Mouse (Mus musculus): ENCODE results near the gene Cwh43. TPM values are rescaled to one million over a fixed set of nuclear protein-coding genes. Genes with fewer than 3 reads are reported as not detected.
A peak's percentile ranks its signal among the peaks of the same experiment; 100 is the strongest.

Cwh43 gene
- polyA plus RNA-seq, 1 experiment from 2014 or later: 0.34 TPM

GRCm38 (mm10) chr5:73376041-73376440, 29.8 kb upstream of the Cwh43 start:
- no peak for ATAC-seq
- WGBS: 86% methylated on average over 9 of the region's 9 CpGs
- no peaks in the 10 kb centered on the region for H3K9me3 ChIP-seq (ENCODE audit: control insufficient read depth)
- H3K27ac ChIP-seq (ENCODE audit: low read depth, low read length): no peak overlapping the region
- H3K9ac ChIP-seq (ENCODE audit: low read depth, low read length): no peak overlapping the region
- no peaks in the 10 kb centered on the region for H3K27me3 ChIP-seq (replicated peaks; ENCODE audit: control insufficient read depth, insufficient read depth, low read length)
- no peaks in the 10 kb centered on the region for H3K36me3 ChIP-seq (ENCODE audit: control insufficient read depth, insufficient read depth)
- H3K4me3 ChIP-seq (ENCODE audit: low read depth, low read length): no peak overlapping the region
- no peak overlapping the region for H3K4me2 ChIP-seq (replicated peaks; ENCODE audit: low read depth)
- no peaks in the 10 kb centered on the region for H3K4me1 ChIP-seq (replicated peaks; ENCODE audit: control insufficient read depth, insufficient read depth, low read length)
- TF ChIP-seq CTCF (IDR thresholded peaks at IDR 0.05; ENCODE audit: low read depth): no peak

- WGBS: 78% methylated on average over 7 of the region's 7 CpGs
- ATAC-seq: no peak
Measured at GRCm38 (mm10) chr5:73376491-73376890, 29.4 kb upstream of the Cwh43 start.

GRCm38 (mm10) chr5:73379908-73380307, 26.0 kb upstream of the Cwh43 start:
- peak; percentile 63 for ATAC-seq
- no peak overlapping the region for H3K27ac ChIP-seq (ENCODE audit: low read depth, low read length)
- H3K27me3 ChIP-seq (replicated peaks; ENCODE audit: control insufficient read depth, insufficient read depth, low read length): no peaks in the 10 kb centered on the region
- H3K4me3 ChIP-seq (ENCODE audit: low read depth, low read length): no peak overlapping the region
- no peaks in the 10 kb centered on the region for H3K9me3 ChIP-seq (ENCODE audit: control insufficient read depth)
- no peak overlapping the region for H3K9ac ChIP-seq (ENCODE audit: low read depth, low read length)
- no peaks in the 10 kb centered on the region for H3K4me1 ChIP-seq (replicated peaks; ENCODE audit: control insufficient read depth, insufficient read depth, low read length)
- TF ChIP-seq CTCF (IDR thresholded peaks at IDR 0.05; ENCODE audit: low read depth): peak; percentile 93
- H3K36me3 ChIP-seq (ENCODE audit: control insufficient read depth, insufficient read depth): no peaks in the 10 kb centered on the region
- H3K4me2 ChIP-seq (replicated peaks; ENCODE audit: low read depth): no peak overlapping the region
- WGBS: 23% methylated on average over 3 of the region's 3 CpGs

More at GRCm38 (mm10) chr5:73376491-73376890, 29.4 kb upstream of the Cwh43 start:
- H3K4me2 ChIP-seq (replicated peaks; ENCODE audit: low read depth): no peak overlapping the region
- no peak overlapping the region for H3K4me3 ChIP-seq (ENCODE audit: low read depth, low read length)
- no peaks in the 10 kb centered on the region for H3K36me3 ChIP-seq (ENCODE audit: control insufficient read depth, insufficient read depth)
- no peaks in the 10 kb centered on the region for H3K4me1 ChIP-seq (replicated peaks; ENCODE audit: control insufficient read depth, insufficient read depth, low read length)
- H3K27ac ChIP-seq (ENCODE audit: low read depth, low read length): no peak overlapping the region
- H3K9ac ChIP-seq (ENCODE audit: low read depth, low read length): no peak overlapping the region
- TF ChIP-seq CTCF (IDR thresholded peaks at IDR 0.05; ENCODE audit: low read depth): no peak
- no peaks in the 10 kb centered on the region for H3K9me3 ChIP-seq (ENCODE audit: control insufficient read depth)
- H3K27me3 ChIP-seq (replicated peaks; ENCODE audit: control insufficient read depth, insufficient read depth, low read length): no peaks in the 10 kb centered on the region

GRCm38 (mm10) chr5:73380829-73381228, 25.0 kb upstream of the Cwh43 start:
- H3K36me3 ChIP-seq (ENCODE audit: control insufficient read depth, insufficient read depth): no peaks in the 10 kb centered on the region
- no peak overlapping the region for H3K4me3 ChIP-seq (ENCODE audit: low read depth, low read length)
- H3K4me2 ChIP-seq (replicated peaks; ENCODE audit: low read depth): no peak overlapping the region
- no peaks in the 10 kb centered on the region for H3K4me1 ChIP-seq (replicated peaks; ENCODE audit: control insufficient read depth, insufficient read depth, low read length)
- WGBS: 57% methylated on average over 8 of the region's 8 CpGs
- H3K9me3 ChIP-seq (ENCODE audit: control insufficient read depth): no peaks in the 10 kb centered on the region
- no peak overlapping the region for H3K27ac ChIP-seq (ENCODE audit: low read depth, low read length)
- no peak for TF ChIP-seq CTCF (IDR thresholded peaks at IDR 0.05; ENCODE audit: low read depth)
- ATAC-seq: no peak
- H3K9ac ChIP-seq (ENCODE audit: low read depth, low read length): no peak overlapping the region
- H3K27me3 ChIP-seq (replicated peaks; ENCODE audit: control insufficient read depth, insufficient read depth, low read length): no peaks in the 10 kb centered on the region

- no peak overlapping the region for H3K4me2 ChIP-seq (replicated peaks; ENCODE audit: low read depth)
- no peaks in the 10 kb centered on the region for H3K4me1 ChIP-seq (replicated peaks; ENCODE audit: control insufficient read depth, insufficient read depth, low read length)
- 90% methylated on average over 7 of the region's 7 CpGs for WGBS
- H3K27ac ChIP-seq (ENCODE audit: low read depth, low read length): no peak overlapping the region
- ATAC-seq: no peak
- TF ChIP-seq CTCF (IDR thresholded peaks at IDR 0.05; ENCODE audit: low read depth): no peak
- H3K9me3 ChIP-seq (ENCODE audit: control insufficient read depth): no peaks in the 10 kb centered on the region
- no peak overlapping the region for H3K4me3 ChIP-seq (ENCODE audit: low read depth, low read length)
- H3K9ac ChIP-seq (ENCODE audit: low read depth, low read length): no peak overlapping the region
- no peaks in the 10 kb centered on the region for H3K36me3 ChIP-seq (ENCODE audit: control insufficient read depth, insufficient read depth)
- no peaks in the 10 kb centered on the region for H3K27me3 ChIP-seq (replicated peaks; ENCODE audit: control insufficient read depth, insufficient read depth, low read length)
Measured at GRCm38 (mm10) chr5:73381510-73381909, 24.4 kb upstream of the Cwh43 start.

- Histone ChIP-seq H3K4me2 (replicated peaks; ENCODE audit: low read depth) (no peak overlapping the region), H3K27me3 (replicated peaks; ENCODE audit: control insufficient read depth, insufficient read depth, low read length) (no peaks in the 10 kb centered on the region), H3K36me3 (ENCODE audit: control insufficient read depth, insufficient read depth) (no peaks in the 10 kb centered on the region), H3K4me1 (replicated peaks; ENCODE audit: control insufficient read depth, insufficient read depth, low read length) (no peaks in the 10 kb centered on the region), H3K27ac (ENCODE audit: low read depth, low read length) (no peak overlapping the region), H3K9ac (ENCODE audit: low read depth, low read length) (no peak overlapping the region), H3K4me3 (ENCODE audit: low read depth, low read length) (no peak overlapping the region), H3K9me3 (ENCODE audit: control insufficient read depth) (no peaks in the 10 kb centered on the region)
- ATAC-seq: no peak
- no peak for TF ChIP-seq CTCF (IDR thresholded peaks at IDR 0.05; ENCODE audit: low read depth)
- WGBS: 85% methylated on average over 9 of the region's 9 CpGs
Measured at GRCm38 (mm10) chr5:73381976-73382540, 23.8 kb upstream of the Cwh43 start.

Data from intestine, postnatal 0 days (tissue).